Mouse (Mus musculus): ENCODE measurements around the gene Snx27.

Snx27 gene

DNA sequence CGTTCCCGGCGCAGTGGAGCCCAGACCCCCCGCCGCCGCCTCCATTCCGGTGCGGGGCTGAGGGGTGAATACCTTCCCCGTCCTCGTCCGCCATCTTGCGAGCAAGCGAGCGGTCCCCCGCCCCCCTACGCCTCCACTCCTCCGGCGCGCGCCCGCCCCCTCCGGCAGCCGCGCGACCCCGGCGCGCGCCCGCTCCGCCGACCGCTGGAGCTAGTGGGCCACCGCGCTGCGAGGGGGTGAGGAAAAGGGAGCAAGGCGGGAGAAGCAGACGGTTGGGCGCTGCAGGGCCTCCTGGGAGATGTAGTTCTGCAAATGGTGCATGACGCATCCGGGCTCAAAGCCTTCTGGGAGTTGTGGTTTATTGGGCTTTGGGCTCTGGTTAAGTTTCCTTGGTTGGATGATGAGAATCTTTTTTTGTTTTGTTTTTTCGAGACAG is at the start of gene Snx27:
Snx27 (minus strand) TSS at position 261 of the 436 bp plus-strand sequence.
- DNase-seq (ENCODE audit: low read depth, low spot score), result peak; percentile 81

DNA sequence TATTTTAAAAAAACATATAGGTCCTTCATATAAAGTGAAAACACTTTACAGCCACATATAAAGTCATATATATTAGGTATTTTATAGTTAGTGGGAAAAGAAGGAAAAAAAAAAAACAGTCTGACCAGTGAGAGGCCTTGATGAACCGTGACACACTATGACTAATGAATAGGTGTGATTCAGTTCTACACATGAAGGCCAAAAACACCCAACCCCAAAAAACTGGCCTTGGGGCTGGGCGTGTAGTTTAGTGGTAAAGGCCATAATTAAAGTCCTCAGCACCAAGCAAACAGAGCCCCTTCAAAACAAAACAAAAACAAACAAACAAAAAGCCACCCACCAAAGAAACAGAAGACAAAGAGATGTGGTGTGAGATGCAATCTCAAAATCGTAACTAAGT is 47.4 kb upstream of the Snx27 start:
- no peak for DNase-seq (ENCODE audit: low read depth, low spot score)

GRCm38 (mm10) chr3:94628712-94629111 is 46.2 kb upstream of the Snx27 start:
- no peak for DNase-seq (ENCODE audit: low read depth, low spot score)

GRCm38 (mm10) chr3:94624281-94624680 is 41.8 kb upstream of the Snx27 start:
- DNase-seq (ENCODE audit: low read depth, low spot score), result no peak

GRCm38 (mm10) chr3:94622550-94622949 is 40.0 kb upstream of the Snx27 start:
- no peak for DNase-seq (ENCODE audit: low read depth, low spot score)

DNA sequence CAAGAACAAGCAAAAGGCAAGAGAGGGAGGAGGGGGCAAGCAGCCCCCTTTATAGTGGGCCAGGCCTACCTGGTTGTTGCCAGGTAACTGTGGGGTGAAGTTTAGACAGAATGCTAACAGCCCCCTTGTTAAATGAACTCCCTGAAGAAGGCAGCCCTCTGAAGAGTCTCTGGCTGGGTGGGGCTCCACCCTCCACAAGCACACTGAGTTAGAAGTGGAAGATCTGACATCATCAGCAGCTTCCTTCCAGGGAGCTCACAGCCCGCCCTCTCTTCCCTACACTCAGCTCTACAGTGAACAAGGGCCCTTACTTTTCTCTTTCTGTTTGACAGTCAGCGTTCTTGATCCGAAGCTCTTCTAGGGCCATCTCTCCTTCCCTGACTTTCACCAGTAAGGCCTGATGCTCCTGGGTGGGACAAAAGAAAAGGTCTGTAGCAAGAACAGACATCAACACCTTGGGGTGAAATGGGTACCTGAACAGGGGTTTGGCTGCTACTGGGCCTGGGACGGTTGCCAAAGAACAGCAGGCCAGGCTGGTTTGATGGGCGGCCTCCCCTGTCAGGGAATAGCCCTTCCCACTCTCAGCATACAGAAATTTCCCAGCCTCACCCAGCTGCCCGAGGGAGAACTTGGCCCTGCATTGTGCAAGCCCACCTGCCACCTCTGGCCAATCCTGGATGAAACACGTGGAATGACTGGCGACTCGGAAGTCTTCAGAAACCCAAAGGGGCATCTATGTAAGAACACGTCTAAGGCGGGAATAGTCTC is 39.4 kb upstream of the Snx27 start:
- no peak for DNase-seq (ENCODE audit: low read depth, low spot score)

- DNase-seq (ENCODE audit: low read depth, low spot score), result peak; percentile 24
Observed at GRCm38 (mm10) chr3:94616717-94617116, 34.2 kb upstream of the Snx27 start.

DNA sequence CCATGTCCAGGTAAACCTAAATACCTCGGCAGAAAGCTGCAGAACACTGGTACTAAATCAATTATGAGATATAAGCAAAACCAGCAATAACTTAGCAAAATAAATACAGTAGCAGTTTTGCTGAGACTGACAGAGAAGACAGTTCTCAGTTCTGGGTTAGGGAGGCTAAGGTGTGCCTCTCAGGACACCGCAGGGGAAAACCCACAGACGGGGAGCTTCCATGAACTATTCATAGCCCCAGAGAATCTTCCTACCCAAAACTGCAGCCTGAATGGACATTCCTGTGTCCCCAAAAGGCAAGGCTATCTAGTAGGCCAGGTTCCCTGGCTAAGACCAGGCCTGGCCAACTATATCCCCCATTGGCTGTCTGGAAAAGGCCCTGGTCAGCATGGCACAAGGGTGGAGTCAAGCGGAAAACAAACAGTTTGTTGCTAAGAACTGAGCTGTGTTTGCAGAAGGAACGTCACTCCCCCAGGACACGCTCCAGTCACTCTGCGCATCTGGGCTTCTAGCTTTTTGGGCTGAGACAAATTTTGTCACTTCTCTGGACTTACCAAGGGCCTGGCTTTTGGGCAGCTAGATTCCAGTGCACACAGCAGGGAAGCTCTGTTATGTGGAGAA is 30.9 kb upstream of the Snx27 start:
- no peak for DNase-seq (ENCODE audit: low read depth, low spot score)

- DNase-seq (ENCODE audit: low read depth, low spot score), result no peak
Observed at GRCm38 (mm10) chr3:94612274-94612673, 29.8 kb upstream of the Snx27 start.

DNA sequence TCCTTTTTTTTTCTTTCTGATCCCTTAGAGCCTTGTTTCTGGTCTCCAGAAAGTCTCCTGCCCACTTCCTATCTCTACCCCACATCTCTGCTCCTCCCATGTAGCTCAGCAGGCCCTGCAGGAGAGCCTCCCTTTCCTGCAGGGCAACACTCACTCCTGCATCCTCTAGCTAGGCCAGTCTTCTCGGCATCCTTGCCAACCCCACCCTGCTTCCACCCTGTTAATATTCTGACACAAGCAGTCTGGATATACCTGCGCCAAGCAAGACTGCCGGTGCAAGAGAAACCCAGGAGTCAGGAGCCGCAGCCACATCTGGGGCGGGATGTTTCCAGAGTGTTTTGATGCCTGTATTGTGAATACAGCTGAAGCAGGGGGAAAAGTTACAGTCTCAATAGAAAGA is 29.3 kb upstream of the Snx27 start:
- DNase-seq (ENCODE audit: low read depth, low spot score), result no peak

GRCm38 (mm10) chr3:94611343-94611742 is 28.8 kb upstream of the Snx27 start:
- DNase-seq (ENCODE audit: low read depth, low spot score), result no peak

DNA sequence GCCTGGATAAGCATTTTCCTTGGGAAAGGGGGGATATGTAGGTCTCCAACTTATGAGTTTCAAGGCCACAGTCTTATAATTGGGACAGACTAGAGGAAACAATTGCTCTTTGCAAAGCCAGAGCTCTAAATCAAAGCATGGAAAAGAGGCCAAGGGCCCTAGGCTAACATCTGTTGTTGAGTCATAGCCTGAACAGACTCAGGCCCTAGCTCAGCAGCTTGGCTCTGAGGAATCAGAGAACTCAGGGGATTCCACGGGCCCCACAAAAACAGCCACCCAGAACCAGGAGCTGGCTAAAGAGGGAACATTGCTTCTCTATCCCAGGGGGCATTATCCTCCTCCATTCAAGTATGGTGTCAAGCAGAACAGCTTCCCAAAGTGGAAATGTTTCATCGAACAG is 28.1 kb upstream of the Snx27 start:
- no peak for DNase-seq (ENCODE audit: low read depth, low spot score)

DNA sequence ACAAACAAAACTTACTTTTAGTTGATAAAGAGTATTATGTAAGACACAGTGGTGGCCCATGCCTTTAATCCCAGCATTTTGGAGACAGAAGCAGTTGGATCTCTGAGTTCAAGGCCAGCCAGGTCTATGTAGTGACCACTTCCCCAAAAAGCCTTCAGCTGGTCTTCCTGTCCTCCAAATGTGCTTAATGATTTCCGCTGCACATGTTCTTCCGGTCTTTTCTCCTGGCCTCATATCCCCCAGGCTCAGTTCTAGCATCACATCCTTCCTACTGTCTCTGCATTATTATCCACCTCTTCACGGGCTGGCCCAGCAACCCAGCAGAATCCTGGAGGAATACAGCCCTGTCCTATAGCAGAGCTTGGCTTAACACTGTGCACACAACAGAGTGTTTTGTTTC is 27.1 kb upstream of the Snx27 start:
- DNase-seq (ENCODE audit: low read depth, low spot score), result no peak

DNA sequence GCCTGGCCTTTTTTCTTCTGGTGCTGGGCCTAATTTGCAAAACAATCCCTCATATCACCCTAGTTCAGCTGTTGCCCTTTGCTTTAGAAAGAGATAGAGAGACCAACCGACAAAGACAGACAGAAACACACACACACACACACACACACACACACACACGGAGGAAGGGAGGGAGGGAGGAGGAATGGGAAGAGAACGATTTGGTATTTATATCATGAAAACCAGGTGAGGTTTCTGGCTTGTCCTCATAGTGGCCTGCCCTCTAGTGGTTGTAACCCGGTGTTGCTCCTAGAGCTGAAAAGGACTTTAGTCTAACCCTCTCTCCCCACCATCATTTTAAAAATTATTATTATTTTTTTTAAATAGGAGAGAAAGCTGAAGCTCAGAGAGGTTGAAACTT is 19.4 kb upstream of the Snx27 start:
- peak; percentile 14 for DNase-seq (ENCODE audit: low read depth, low spot score)

- no peak for DNase-seq (ENCODE audit: low read depth, low spot score)
Observed at GRCm38 (mm10) chr3:94597224-94597779, 14.8 kb upstream of the Snx27 start.

GRCm38 (mm10) chr3:94595871-94596287 is 13.4 kb upstream of the Snx27 start:
- no peak for DNase-seq (ENCODE audit: low read depth, low spot score)

DNA sequence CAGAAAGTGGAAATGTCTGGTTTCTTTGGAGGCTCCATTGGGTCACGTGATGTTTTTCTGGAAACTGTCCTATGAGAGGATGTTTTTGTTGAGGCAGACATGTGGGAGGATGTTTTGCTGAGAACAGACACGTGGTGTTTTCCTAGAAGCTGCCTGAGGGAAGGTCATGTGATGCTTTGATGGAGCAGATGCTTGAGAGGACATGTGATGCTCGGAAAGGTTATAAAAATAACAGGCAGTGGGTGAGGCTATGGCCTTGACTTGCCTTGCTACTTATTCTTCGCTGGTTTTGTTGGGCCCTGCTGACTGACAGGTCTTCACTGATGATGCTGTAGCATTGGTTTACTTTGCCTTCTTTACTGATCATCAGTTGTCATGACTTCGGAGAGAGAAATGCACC is 8.6 kb upstream of the Snx27 start:
- no peak for DNase-seq (ENCODE audit: low read depth, low spot score)

DNA sequence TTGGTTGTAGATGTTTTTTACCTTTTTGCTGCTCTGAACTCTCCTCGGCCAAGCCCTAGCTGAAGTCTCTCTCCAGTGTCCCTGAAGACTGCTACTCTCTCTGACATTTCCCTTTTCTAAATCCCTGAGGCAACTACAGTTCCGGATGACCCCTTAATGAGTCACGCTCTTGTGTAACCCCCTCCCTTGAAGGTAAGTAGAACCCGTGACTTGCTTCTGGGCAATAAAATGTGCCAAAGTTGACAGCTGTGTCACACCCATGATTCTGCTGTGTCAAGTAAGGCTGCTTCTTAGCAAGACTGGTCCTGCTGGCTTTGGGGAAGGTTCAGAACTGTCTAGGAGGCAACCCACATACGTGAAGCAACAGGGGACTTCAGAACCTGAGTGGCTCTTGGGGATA is 5.4 kb upstream of the Snx27 start:
- DNase-seq (ENCODE audit: low read depth, low spot score), result no peak

- no peak for DNase-seq (ENCODE audit: low read depth, low spot score)
Observed at GRCm38 (mm10) chr3:94582944-94583343, 428 bp upstream of the Snx27 start.

GRCm38 (mm10) chr3:94581793-94582455 is 592 bp downstream of the Snx27 start:
- DNase-seq (ENCODE audit: low read depth, low spot score), result no peak

DNA sequence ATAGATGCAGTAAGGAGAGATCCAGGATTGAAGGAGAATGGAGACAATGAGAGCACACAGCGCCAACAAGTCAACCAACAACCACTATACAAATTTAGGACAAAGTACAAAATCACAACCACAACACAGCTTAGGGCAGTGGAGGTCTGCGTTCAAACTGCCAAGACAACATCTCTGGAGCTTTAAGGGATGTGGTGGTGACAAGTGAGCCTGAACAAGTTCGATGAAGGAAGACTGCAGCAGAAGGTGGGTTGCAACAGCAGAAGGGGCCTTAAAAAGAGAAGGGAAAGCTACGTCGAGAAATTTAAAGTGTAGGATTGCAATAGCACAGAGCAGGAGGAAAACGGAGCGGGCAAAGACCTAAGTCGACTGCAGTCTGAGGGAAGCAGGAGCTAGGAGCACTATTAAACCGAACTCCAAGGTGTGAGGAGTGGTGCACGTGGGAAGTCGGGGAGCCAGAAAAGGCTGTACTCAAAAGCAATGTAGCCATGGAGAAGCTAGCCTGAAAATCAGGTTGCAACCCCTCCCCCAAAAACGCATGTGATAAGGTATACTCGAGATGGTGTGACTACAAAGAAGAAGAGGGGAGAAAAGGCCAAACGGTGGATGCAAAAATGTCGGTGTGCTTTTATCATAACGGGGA is 1.3 kb downstream of the Snx27 start:
- DNase-seq (ENCODE audit: low read depth, low spot score), result no peak

DNA sequence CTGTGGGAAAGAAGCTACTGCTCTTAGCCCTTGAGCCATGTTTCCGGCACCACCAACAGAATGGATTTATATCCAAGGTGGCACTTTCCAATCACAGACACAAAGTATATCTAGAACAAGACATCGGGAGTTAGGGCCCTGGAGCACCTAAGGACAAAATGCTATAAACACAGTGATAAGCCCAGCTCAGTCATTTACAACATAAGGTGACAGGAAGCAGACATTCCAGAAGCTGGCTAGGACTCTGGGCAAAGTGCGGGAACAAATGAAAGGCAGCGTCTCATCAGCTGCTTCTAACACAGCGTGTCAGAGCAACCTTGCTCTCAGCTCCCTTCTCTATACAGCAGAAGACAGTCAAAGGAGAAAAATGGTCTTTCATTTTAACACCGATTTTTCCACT is 8.0 kb downstream of the Snx27 start:
- DNase-seq (ENCODE audit: low read depth, low spot score), result no peak
